Mouse (Mus musculus): Measurements from ENCODE around the gene Col24a1.

Gene Col24a1

GRCm38 (mm10) chr3:145462351-145462750 is 170.1 kb downstream of the Col24a1 start:
- no peak for DNase-seq (ENCODE audit: low spot score in 2 of 2)

GRCm38 (mm10) chr3:145463731-145464130 is 171.5 kb downstream of the Col24a1 start:
- no peak for DNase-seq (ENCODE audit: low spot score in 2 of 2)

- DNase-seq (ENCODE audit: low spot score in 2 of 2), result no peak
These were observed 178.8 kb downstream of the Col24a1 start for GRCm38 (mm10) chr3:145471094-145471493.

GRCm38 (mm10) chr3:145474163-145474562 is 181.9 kb downstream of the Col24a1 start:
- DNase-seq (ENCODE audit: low spot score in 2 of 2), result no peak

GRCm38 (mm10) chr3:145476634-145477033 is 184.4 kb downstream of the Col24a1 start:
- no peak for DNase-seq (ENCODE audit: low spot score in 2 of 2)

- no peak for DNase-seq (ENCODE audit: low spot score in 2 of 2)
These were observed 184.8 kb downstream of the Col24a1 start for GRCm38 (mm10) chr3:145477074-145477473.

- no peak for DNase-seq (ENCODE audit: low spot score in 2 of 2)
These were observed 186.2 kb downstream of the Col24a1 start for GRCm38 (mm10) chr3:145478446-145478845.

GRCm38 (mm10) chr3:145490279-145490678 is 198.0 kb downstream of the Col24a1 start:
- no peak for DNase-seq (ENCODE audit: low spot score in 2 of 2)

- DNase-seq (ENCODE audit: low spot score in 2 of 2), result no peak
These were observed 199.1 kb downstream of the Col24a1 start for GRCm38 (mm10) chr3:145491326-145491725.

GRCm38 (mm10) chr3:145498127-145498526 is 205.9 kb downstream of the Col24a1 start:
- DNase-seq (ENCODE audit: low spot score in 2 of 2), result no peak

- DNase-seq (ENCODE audit: low spot score in 2 of 2), result no peak
These were observed 206.6 kb downstream of the Col24a1 start for GRCm38 (mm10) chr3:145498893-145499292.

GRCm38 (mm10) chr3:145504830-145505229 is 212.6 kb downstream of the Col24a1 start:
- no peak for DNase-seq (ENCODE audit: low spot score in 2 of 2)

GRCm38 (mm10) chr3:145508550-145508949 is 216.3 kb downstream of the Col24a1 start:
- DNase-seq (ENCODE audit: low spot score in 2 of 2), result no peak

- DNase-seq (ENCODE audit: low spot score in 2 of 2), result no peak
These were observed 221.9 kb downstream of the Col24a1 start for GRCm38 (mm10) chr3:145514197-145514596.

- DNase-seq (ENCODE audit: low spot score in 2 of 2), result no peak
These were observed 229.3 kb downstream of the Col24a1 start for GRCm38 (mm10) chr3:145521528-145522080.

GRCm38 (mm10) chr3:145522311-145522710 is 230.0 kb downstream of the Col24a1 start:
- DNase-seq (ENCODE audit: low spot score in 2 of 2), result no peak

GRCm38 (mm10) chr3:145525266-145525665 is 233.0 kb downstream of the Col24a1 start:
- no peak for DNase-seq (ENCODE audit: low spot score in 2 of 2)

- DNase-seq (ENCODE audit: low spot score in 2 of 2), result no peak
These were observed 245.6 kb downstream of the Col24a1 start for GRCm38 (mm10) chr3:145537870-145538269.

GRCm38 (mm10) chr3:145548441-145549415 is 256.5 kb downstream of the Col24a1 start:
- DNase-seq (ENCODE audit: low spot score in 2 of 2), result no peak

- no peak for DNase-seq (ENCODE audit: low spot score in 2 of 2)
These were observed 257.9 kb downstream of the Col24a1 start for GRCm38 (mm10) chr3:145550216-145550615.

GRCm38 (mm10) chr3:145554388-145554787 is 262.1 kb downstream of the Col24a1 start:
- no peak for DNase-seq (ENCODE audit: low spot score in 2 of 2)

- no peak for DNase-seq (ENCODE audit: low spot score in 2 of 2)
These were observed 263.9 kb downstream of the Col24a1 start for GRCm38 (mm10) chr3:145556206-145556605.

- DNase-seq (ENCODE audit: low spot score in 2 of 2), result no peak
These were observed 267.4 kb downstream of the Col24a1 start for GRCm38 (mm10) chr3:145559675-145560074.

Measured in thymus, postnatal 10 days (tissue).